Mouse (Mus musculus) c-Kit-positive CD71-negative TER-119-negative erythroid progenitor cells, embryonic 14.5 days (primary cell): Measurements from ENCODE around the gene Pold3.
A peak's percentile ranks its signal among the peaks of the same experiment; 100 is the strongest.
"Not testable (repeated sequence)": the region's sequence is repeated elsewhere in the genome, so short reads cannot be mapped to it uniquely, and the experiment has no call there.

Experiments
- DNase-seq: peaks from one replicate; pipeline ENCODE4 v3.0.0-alpha.2; 2013; ENCODE audit warnings: low read depth

The Pold3 gene

GRCm38 (mm10) chr7:100108341-100108740, 13.0 kb downstream of the Pold3 start:
- no peak for DNase-seq

DNA sequence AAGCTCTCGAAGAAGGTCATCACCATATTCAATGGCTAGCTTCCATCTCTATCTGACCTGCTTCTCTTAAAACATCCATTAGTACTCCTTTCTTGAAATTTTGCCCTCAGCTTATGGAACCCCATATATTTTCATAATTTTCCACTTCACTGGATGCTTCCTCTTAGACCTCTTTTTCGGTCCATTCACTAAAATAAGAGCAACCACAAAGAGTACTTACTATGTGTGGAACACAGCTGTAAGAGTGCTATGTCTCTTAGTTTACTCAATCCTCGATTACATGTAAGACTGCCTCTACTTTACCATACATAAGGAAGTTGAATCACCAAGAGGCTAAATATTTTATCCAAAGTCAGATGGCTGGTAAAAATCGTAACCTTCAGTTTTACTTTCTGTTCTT, 16.7 kb downstream of the Pold3 start:
- DNase-seq, result no peak

DNA sequence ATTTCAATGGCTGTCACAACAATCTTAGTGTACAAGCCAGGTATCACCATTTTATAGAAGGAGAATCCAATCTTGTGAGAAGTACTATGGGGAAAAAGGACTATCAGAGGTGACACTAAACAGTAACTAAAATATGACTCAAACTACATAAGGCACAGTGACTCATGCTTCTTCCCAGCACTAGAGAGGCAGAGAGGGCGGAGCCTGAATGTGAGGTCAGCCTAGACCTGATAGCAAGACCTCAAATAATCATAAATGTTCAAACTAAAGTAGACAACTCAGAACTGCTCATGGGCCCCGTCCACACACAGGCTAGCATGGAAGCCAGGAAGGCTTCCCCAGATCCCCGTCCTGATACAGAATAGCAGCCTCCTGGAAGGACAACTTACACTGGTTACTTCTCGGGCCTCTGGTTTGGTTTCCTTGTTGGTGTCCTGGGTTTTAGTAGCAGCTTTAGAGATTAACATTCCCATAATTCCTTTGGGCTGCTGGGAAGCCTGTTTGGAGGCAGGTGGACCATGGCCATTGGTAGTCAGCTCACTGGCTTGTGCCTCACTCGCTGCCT, 21.3 kb downstream of the Pold3 start:
- peak; percentile 61 for DNase-seq

- no peak for DNase-seq
Observed at GRCm38 (mm10) chr7:100086891-100087290, 34.5 kb downstream of the Pold3 start.

DNA sequence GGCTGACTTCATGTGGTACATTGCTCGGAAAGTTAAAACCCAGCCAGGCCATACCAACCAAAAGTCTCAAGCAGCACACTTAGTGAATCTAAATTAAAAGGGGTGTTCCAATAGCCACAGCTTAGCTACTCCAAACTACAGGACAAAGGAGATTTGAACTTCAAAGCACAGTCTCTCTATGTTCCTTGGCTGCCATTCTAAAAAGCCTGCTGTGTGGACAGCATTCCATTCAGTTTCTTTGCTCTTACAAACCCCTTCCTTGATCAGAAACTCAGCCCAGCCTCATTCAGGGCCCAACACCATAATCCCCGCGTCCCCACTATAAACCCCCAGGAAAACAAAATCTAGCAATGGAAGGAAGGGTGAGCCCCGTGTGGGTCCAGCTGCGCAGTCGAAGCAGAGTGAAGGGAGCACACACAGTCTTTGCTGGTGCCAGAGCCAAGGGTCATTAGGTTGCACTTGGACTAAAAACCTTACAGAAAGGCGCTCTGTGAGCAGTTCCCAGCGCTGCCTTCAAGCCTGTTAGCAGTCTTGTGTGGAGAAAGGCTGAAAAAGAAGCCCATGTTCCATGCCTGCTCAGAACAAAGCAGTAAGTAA, 35.1 kb downstream of the Pold3 start:
- DNase-seq, result no peak

DNA sequence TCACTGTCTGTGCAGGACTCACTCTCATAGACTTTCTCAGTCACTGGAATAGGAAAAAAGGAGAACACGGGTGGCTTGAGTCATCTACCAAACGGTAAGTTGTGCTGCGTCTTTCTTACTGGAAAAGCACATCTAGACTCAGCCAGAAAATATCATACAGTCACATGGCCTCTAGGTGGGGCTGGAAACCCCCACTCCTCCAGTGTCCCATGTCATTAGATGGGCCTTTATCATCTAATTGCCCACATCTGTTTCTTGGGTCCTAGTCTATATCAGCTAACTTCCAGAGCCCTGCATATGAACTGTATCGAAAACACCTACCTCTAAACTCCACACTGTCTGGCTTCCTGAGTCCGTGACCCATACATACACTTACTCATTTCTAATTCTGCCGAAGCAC, 37.6 kb downstream of the Pold3 start:
- DNase-seq, result no peak

GRCm38 (mm10) chr7:100082836-100083235, 38.5 kb downstream of the Pold3 start:
- DNase-seq, result no peak

- DNase-seq, result no peak
Observed at GRCm38 (mm10) chr7:100080087-100080781, 41.1 kb downstream of the Pold3 start.

- DNase-seq, result no peak
Observed at GRCm38 (mm10) chr7:100077071-100077470, 44.3 kb downstream of the Pold3 start.

GRCm38 (mm10) chr7:100076296-100076695, 45.1 kb downstream of the Pold3 start:
- no peak for DNase-seq

GRCm38 (mm10) chr7:100073959-100074358, 47.4 kb downstream of the Pold3 start:
- DNase-seq, result no peak

- DNase-seq, result not testable (repeated sequence)
Observed at GRCm38 (mm10) chr7:100052991-100053390, 68.4 kb downstream of the Pold3 start.

DNA sequence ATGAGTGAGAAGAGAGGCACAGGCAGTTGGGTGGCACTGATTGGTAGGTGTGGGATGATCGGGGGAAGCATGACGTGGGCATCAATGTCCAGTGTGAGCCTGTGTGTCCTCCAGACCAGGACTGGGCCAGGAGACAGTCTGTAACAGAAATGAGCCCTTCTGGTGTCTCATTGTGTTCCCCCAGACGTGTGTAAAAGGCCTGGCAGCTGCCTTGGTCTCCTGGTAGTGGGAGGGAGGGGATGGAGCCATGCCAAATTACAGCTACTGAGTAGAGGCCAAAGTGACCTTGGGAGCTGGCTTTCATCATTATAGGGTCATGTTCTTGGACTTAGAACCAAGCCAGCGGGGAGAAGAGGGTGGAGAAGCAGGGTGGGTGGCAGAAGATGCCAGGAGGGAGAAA, 69.5 kb downstream of the Pold3 start:
- no peak for DNase-seq

- DNase-seq, result no peak
Observed at GRCm38 (mm10) chr7:100046486-100046885, 74.9 kb downstream of the Pold3 start.

GRCm38 (mm10) chr7:100043605-100044031, 77.7 kb downstream of the Pold3 start:
- DNase-seq, result no peak

DNA sequence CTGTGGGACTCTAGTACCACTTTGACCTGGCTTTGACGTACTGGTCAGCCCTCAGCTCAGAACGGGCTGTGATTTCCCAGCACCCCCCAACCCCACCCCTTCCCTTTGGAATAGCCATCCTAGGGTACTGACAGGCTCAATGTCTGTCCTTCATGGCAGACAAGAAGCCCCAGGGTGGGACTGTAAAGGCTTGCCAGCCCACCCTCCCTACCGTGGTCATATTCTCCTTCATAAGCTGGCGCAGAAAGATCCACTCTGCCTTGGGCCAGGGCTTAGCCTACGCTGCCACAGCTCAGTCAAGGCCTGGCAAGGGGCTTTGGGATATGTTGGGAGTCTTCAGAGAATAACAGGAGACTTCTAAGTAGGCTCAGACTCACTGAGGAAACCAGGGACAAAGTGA, 78.3 kb downstream of the Pold3 start:
- no peak for DNase-seq

DNA sequence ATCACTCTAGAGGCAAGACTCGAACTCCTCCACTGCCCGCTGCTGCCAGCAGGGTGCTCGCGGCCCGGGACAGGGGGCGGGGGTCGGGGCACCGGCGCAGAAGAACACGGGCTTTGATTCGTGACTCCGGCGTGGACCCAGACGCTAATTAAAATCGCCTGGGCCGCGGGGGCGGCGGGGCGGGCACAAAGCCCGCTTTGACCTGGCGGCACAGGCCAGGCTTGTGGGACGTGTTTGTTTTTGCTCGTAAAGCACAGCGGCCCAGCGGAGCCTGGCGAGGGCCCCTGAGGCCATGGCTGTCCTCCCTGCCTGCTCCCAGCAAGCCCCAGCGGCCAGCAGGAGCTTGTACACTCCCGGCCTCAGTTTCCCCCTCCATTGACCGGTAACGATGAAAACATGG, 79.2 kb downstream of the Pold3 start:
- DNase-seq, result no peak

DNA sequence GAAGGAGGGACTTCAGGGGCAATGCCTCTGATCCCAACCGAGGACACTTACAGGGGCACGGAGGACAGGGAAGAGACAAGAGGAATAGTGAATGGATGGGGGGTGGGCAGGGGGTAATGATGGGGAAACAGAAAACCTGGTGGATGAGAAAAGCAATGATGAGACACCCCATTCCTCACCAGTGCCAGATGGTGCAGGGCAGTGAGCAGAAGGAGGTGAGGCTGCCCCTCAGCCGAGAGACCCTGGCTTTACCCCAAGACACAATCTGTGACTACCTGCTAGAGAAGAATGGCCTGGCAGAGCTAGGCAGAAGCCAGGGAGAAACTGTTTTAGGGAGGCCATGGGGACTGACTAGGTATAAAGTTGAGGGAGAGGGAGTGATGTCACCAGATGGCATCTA, 84.9 kb downstream of the Pold3 start:
- DNase-seq, result no peak

GRCm38 (mm10) chr7:100036050-100036449, 85.3 kb downstream of the Pold3 start:
- DNase-seq, result no peak

GRCm38 (mm10) chr7:100034815-100035463, 86.4 kb downstream of the Pold3 start:
- DNase-seq, result peak; percentile 13

GRCm38 (mm10) chr7:100033672-100034071, 87.7 kb downstream of the Pold3 start:
- no peak for DNase-seq
